Mouse (Mus musculus) olfactory bulb, adult 2 months (tissue): Measurements from ENCODE around the gene Oas1a. TPM values are rescaled to one million over a fixed set of nuclear protein-coding genes. Genes with fewer than 3 reads are reported as not detected.

Experiments used
- H3K27ac ChIP-seq: fragments of 200-500 bp; 2 replicates; pipeline ENCODE4 v1.5.1; 2012; ENCODE audit warnings: low read depth, low read length; ENCODE audit not compliant: insufficient read depth
- H3K4me1 ChIP-seq: fragments of 200-500 bp; 2 replicates; pipeline ENCODE4 v1.6.1; 2012; ENCODE audit warnings: low read length; ENCODE audit not compliant: control insufficient read depth, insufficient read depth
- H3K4me3 ChIP-seq: fragments of 200-500 bp; 2 replicates; pipeline ENCODE4 v1.5.1; 2012; ENCODE audit warnings: mild to moderate bottlenecking, low read depth, low read length, moderate library complexity; ENCODE audit not compliant: insufficient read depth
- CTCF ChIP-seq: fragments of 200-500 bp; IDR thresholded peaks from 2 replicates; pipeline ENCODE4 v1.5.1; 2012; ENCODE audit warnings: low read depth, mild to moderate bottlenecking, low read length, moderate library complexity; ENCODE audit not compliant: insufficient read depth
- POLR2A ChIP-seq: fragments of 200-500 bp; IDR thresholded peaks from 2 replicates; pipeline ENCODE4 v1.6.1; 2012; ENCODE audit warnings: mild to moderate bottlenecking, low read depth, low read length, moderate library complexity; ENCODE audit not compliant: insufficient read depth
- WGBS: fragments of 180-500 bp; shearing (Covaris S2); methylation state at CpG from one replicate; pipeline ENCODE4 v1.1.7; 2018; 5-methylcytosine and 5-hydroxymethylcytosine counted together
- polyA plus RNA-seq: library from polyadenylated mRNA; stranded (reverse); fragments of >200 nt; gene quantifications from 2 replicates; pipeline ENCODE4 v1.2.4, GENCODE M21; 2012; ENCODE audit warnings: low replicate concordance; ENCODE audit not compliant: missing spikeins, insufficient read depth, insufficient read length

Oas1a gene
- polyA plus RNA-seq, 1 experiment: not detected

- WGBS: 54% methylated on average over 2 of the region's 2 CpGs
- Histone ChIP-seq H3K27ac (no peak overlapping the region), H3K4me3 (no peak overlapping the region), H3K4me1 (no peaks in the 10 kb centered on the region)
- TF ChIP-seq CTCF (no peak), POLR2A (no peak)
These were observed 35.9 kb downstream of the Oas1a start for GRCm38 (mm10) chr5:120871469-120871868.

- TF ChIP-seq POLR2A (no peak), CTCF (no peak)
- H3K4me1 ChIP-seq: no peaks in the 10 kb centered on the region
- H3K27ac ChIP-seq: no peak overlapping the region
- H3K4me3 ChIP-seq: no peak overlapping the region
- 66% methylated on average over 7 of the region's 7 CpGs for WGBS
These were observed 36.5 kb downstream of the Oas1a start for GRCm38 (mm10) chr5:120870782-120871181.

GRCm38 (mm10) chr5:120870081-120870480, 37.2 kb downstream of the Oas1a start:
- H3K27ac ChIP-seq: no peak overlapping the region
- TF ChIP-seq POLR2A (no peak), CTCF (no peak)
- no peaks in the 10 kb centered on the region for H3K4me1 ChIP-seq
- no peak overlapping the region for H3K4me3 ChIP-seq
- WGBS: 69% methylated on average over 3 of the region's 3 CpGs

- Histone ChIP-seq H3K4me1 (no peaks in the 10 kb centered on the region), H3K27ac (no peak overlapping the region), H3K4me3 (no peak overlapping the region)
- WGBS: 83% methylated on average over 7 of the region's 7 CpGs
- TF ChIP-seq POLR2A (no peak), CTCF (no peak)
These were observed 37.8 kb downstream of the Oas1a start for GRCm38 (mm10) chr5:120869436-120870015.

- TF ChIP-seq CTCF: no peak
- 68% methylated on average over 3 of the region's 3 CpGs for WGBS
- no peaks in the 10 kb centered on the region for H3K4me1 ChIP-seq
- no peak overlapping the region for H3K27ac ChIP-seq
- no peak overlapping the region for H3K4me3 ChIP-seq
These were observed 41.9 kb downstream of the Oas1a start for GRCm38 (mm10) chr5:120865336-120865860.

- no peak within 1 kb of the TSS for H3K4me3 ChIP-seq
- 48% methylated on average over 4 of the region's 4 CpGs for WGBS
- no peak for TF ChIP-seq POLR2A
- no peak for TF ChIP-seq CTCF
- no peaks in the 10 kb centered on the region for H3K4me1 ChIP-seq
- H3K27ac ChIP-seq: no peak within 1 kb of the TSS
These were observed 46.2 kb downstream of the Oas1a start, which contains the start of gene Oas1h for GRCm38 (mm10) chr5:120861121-120861520. Oas1h (plus strand) TSS chr5:120861421.

- WGBS: 88% methylated on average over 2 of the region's 2 CpGs
- no peak for TF ChIP-seq CTCF
- no peak for TF ChIP-seq POLR2A
- H3K27ac ChIP-seq: no peak overlapping the region
- no peak overlapping the region for H3K4me3 ChIP-seq
- no peaks in the 10 kb centered on the region for H3K4me1 ChIP-seq
These were observed 48.1 kb downstream of the Oas1a start for GRCm38 (mm10) chr5:120859241-120859640.

- Histone ChIP-seq H3K4me1 (no peaks in the 10 kb centered on the region), H3K4me3 (no peak overlapping the region), H3K27ac (no peak overlapping the region)
- no peak for TF ChIP-seq POLR2A
- TF ChIP-seq CTCF: no peak
- 57% methylated on average over 3 of the region's 3 CpGs for WGBS
These were observed 57.7 kb downstream of the Oas1a start for GRCm38 (mm10) chr5:120849601-120850136.

- no peak within 1 kb of the TSS for H3K4me3 ChIP-seq
- no peaks in the 10 kb centered on the region for H3K4me1 ChIP-seq
- 91% methylated on average over 4 of the region's 4 CpGs for WGBS
- no peak within 1 kb of the TSS for H3K27ac ChIP-seq
- TF ChIP-seq POLR2A (no peak), CTCF (no peak)
These were observed 60.3 kb downstream of the Oas1a start, which contains the start of gene Oas1f for GRCm38 (mm10) chr5:120847067-120847466. Oas1f (plus strand) TSS chr5:120847367.

Other genes starting within 250 kb of the Oas1a start
- gene Dtx1, start 195.6 kb downstream of the Oas1a start, polyA plus RNA-seq: not detected in 2 replicates
- gene Oas2, start 157.7 kb downstream of the Oas1a start, polyA plus RNA-seq: not detected in 2 replicates
- not detected in 2 replicates for gene Oas3, start 129.9 kb downstream of the Oas1a start, polyA plus RNA-seq
- not detected in 2 replicates for gene Oas1e, start 112.0 kb downstream of the Oas1a start, polyA plus RNA-seq
- not detected in 2 replicates for gene Oas1c, start 95.0 kb downstream of the Oas1a start, polyA plus RNA-seq
- gene Oas1f, start 60.2 kb downstream of the Oas1a start, polyA plus RNA-seq: not detected in 2 replicates
- not detected in 2 replicates for gene Oas1h, start 46.1 kb downstream of the Oas1a start, polyA plus RNA-seq
- not detected in 2 replicates for gene Oas1g, start 19.9 kb downstream of the Oas1a start, polyA plus RNA-seq
- gene Oas1d, start 7.0 kb upstream of the Oas1a start, polyA plus RNA-seq: not detected in 2 replicates
- not detected in 2 replicates for gene Rph3a, start 102.6 kb upstream of the Oas1a start, polyA plus RNA-seq